Mouse (Mus musculus): ENCODE data around the gene Uevld. TPM values are rescaled to one million over a fixed set of nuclear protein-coding genes. Genes with fewer than 3 reads are reported as not detected.

Gene Uevld
- polyA plus RNA-seq, 2 experiments = 10.0 to 10.2 TPM

- Histone ChIP-seq H3K4me1 (ENCODE audit: control insufficient read depth, insufficient read depth, low read length) (peaks cover 10% of the 10 kb centered on the region), H3K36me3 (ENCODE audit: control insufficient read depth, insufficient read depth, low read length) (peaks cover 12% of the 10 kb centered on the region; the same call in 1 of the 2 replicates), H3K9ac (ENCODE audit: low read depth, low read length, severe bottlenecking) (no peak overlapping the region), H3K27me3 (ENCODE audit: control insufficient read depth, insufficient read depth, low read length) (no peaks in the 10 kb centered on the region), H3K4me3 (replicated peaks; ENCODE audit: low read length) (no peak overlapping the region), H3K4me2 (replicated peaks; ENCODE audit: low read depth, low read length, severe bottlenecking) (no peak overlapping the region), H3K27ac (replicated peaks; ENCODE audit: low read depth, low read length) (0 out of 2 replicates have a peak overlapping the region, but pooled peaks have one; percentile 6), H3K9me3 (ENCODE audit: control insufficient read depth, low read length) (no peaks in the 10 kb centered on the region)
- ATAC-seq (ENCODE audit: low FRiP score, low read depth) = no peak
- 46% methylated on average over 8 of the region's 8 CpGs for WGBS
- TF ChIP-seq POLR2A (IDR thresholded peaks at IDR 0.05; ENCODE audit: borderline replicate concordance, extremely low read depth, insufficient read depth, insufficient read length) = no peak
- DNase-seq (ENCODE audit: low spot score) = no peak
Observed at GRCm38 (mm10) chr7:46985718-46986505, 27.6 kb upstream of the Uevld start.

- Histone ChIP-seq H3K9me3 (ENCODE audit: control insufficient read depth, low read length) (no peaks in the 10 kb centered on the region), H3K27me3 (ENCODE audit: control insufficient read depth, insufficient read depth, low read length) (no peaks in the 10 kb centered on the region)
- 91% methylated on average over 3 of the region's 3 CpGs for WGBS
Observed at GRCm38 (mm10) chr7:46983280-46983679, 25.0 kb upstream of the Uevld start, which contains the start of gene Gm9999. TSS of gene Gm9999 (plus strand) at chr7:46983580.

GRCm38 (mm10) chr7:46975456-46975855, 17.1 kb upstream of the Uevld start:
- no peak overlapping the region for H3K4me2 ChIP-seq (replicated peaks; ENCODE audit: low read depth, low read length, severe bottlenecking)
- 82% methylated on average over 11 of the region's 11 CpGs for WGBS
- no peak for TF ChIP-seq POLR2A (IDR thresholded peaks at IDR 0.05; ENCODE audit: borderline replicate concordance, extremely low read depth, insufficient read depth, insufficient read length)
- no peak for ATAC-seq (ENCODE audit: low FRiP score, low read depth)
- no peak for DNase-seq (ENCODE audit: low spot score)
- H3K4me1 ChIP-seq (ENCODE audit: control insufficient read depth, insufficient read depth, low read length) = no peaks in the 10 kb centered on the region
- no peaks in the 10 kb centered on the region for H3K36me3 ChIP-seq (ENCODE audit: control insufficient read depth, insufficient read depth, low read length)
- H3K9ac ChIP-seq (ENCODE audit: low read depth, low read length, severe bottlenecking) = no peak overlapping the region
- no peaks in the 10 kb centered on the region for H3K9me3 ChIP-seq (ENCODE audit: control insufficient read depth, low read length)
- no peak overlapping the region for H3K27ac ChIP-seq (replicated peaks; ENCODE audit: low read depth, low read length)
- no peaks in the 10 kb centered on the region for H3K27me3 ChIP-seq (ENCODE audit: control insufficient read depth, insufficient read depth, low read length)
- no peak overlapping the region for H3K4me3 ChIP-seq (replicated peaks; ENCODE audit: low read length)

More at GRCm38 (mm10) chr7:46983280-46983679, 25.0 kb upstream of the Uevld start, which contains the start of gene Gm9999:
- TF ChIP-seq POLR2A (IDR thresholded peaks at IDR 0.05; ENCODE audit: borderline replicate concordance, extremely low read depth, insufficient read depth, insufficient read length) = no peak
- no peak for DNase-seq (ENCODE audit: low spot score)
- no peak for ATAC-seq (ENCODE audit: low FRiP score, low read depth)
- H3K4me1 ChIP-seq (ENCODE audit: control insufficient read depth, insufficient read depth, low read length) = peaks cover 10% of the 10 kb centered on the region
- H3K36me3 ChIP-seq (ENCODE audit: control insufficient read depth, insufficient read depth, low read length) = no peaks in the 10 kb centered on the region
- no peak within 1 kb of the TSS for H3K4me2 ChIP-seq (replicated peaks; ENCODE audit: low read depth, low read length, severe bottlenecking)
- H3K4me3 ChIP-seq (replicated peaks; ENCODE audit: low read length) = no peak within 1 kb of the TSS
- no peak within 1 kb of the TSS for H3K9ac ChIP-seq (ENCODE audit: low read depth, low read length, severe bottlenecking)
- H3K27ac ChIP-seq (replicated peaks; ENCODE audit: low read depth, low read length) = no peak within 1 kb of the TSS

- ATAC-seq (ENCODE audit: low FRiP score, low read depth) (no peak), DNase-seq (ENCODE audit: low spot score) (no peak)
- H3K27ac ChIP-seq (replicated peaks; ENCODE audit: low read depth, low read length) = no peak overlapping the region
Observed at GRCm38 (mm10) chr7:46974648-46975047, 16.3 kb upstream of the Uevld start.

GRCm38 (mm10) chr7:46969898-46970297, 11.6 kb upstream of the Uevld start:
- no peak for TF ChIP-seq POLR2A (IDR thresholded peaks at IDR 0.05; ENCODE audit: borderline replicate concordance, extremely low read depth, insufficient read depth, insufficient read length)
- Histone ChIP-seq H3K4me1 (ENCODE audit: control insufficient read depth, insufficient read depth, low read length) (no peaks in the 10 kb centered on the region), H3K36me3 (ENCODE audit: control insufficient read depth, insufficient read depth, low read length) (no peaks in the 10 kb centered on the region), H3K4me2 (replicated peaks; ENCODE audit: low read depth, low read length, severe bottlenecking) (no peak overlapping the region), H3K9ac (ENCODE audit: low read depth, low read length, severe bottlenecking) (no peak overlapping the region), H3K9me3 (ENCODE audit: control insufficient read depth, low read length) (no peaks in the 10 kb centered on the region), H3K27ac (replicated peaks; ENCODE audit: low read depth, low read length) (no peak overlapping the region), H3K27me3 (ENCODE audit: control insufficient read depth, insufficient read depth, low read length) (no peaks in the 10 kb centered on the region), H3K4me3 (replicated peaks; ENCODE audit: low read length) (no peak overlapping the region)
- DNase-seq (ENCODE audit: low spot score) (no peak), ATAC-seq (ENCODE audit: low FRiP score, low read depth) (no peak)
- WGBS = 85% methylated on average over 4 of the region's 4 CpGs

More at GRCm38 (mm10) chr7:46974648-46975047, 16.3 kb upstream of the Uevld start:
- Histone ChIP-seq H3K27me3 (ENCODE audit: control insufficient read depth, insufficient read depth, low read length) (no peaks in the 10 kb centered on the region), H3K4me1 (ENCODE audit: control insufficient read depth, insufficient read depth, low read length) (no peaks in the 10 kb centered on the region), H3K9me3 (ENCODE audit: control insufficient read depth, low read length) (no peaks in the 10 kb centered on the region), H3K4me2 (replicated peaks; ENCODE audit: low read depth, low read length, severe bottlenecking) (no peak overlapping the region), H3K9ac (ENCODE audit: low read depth, low read length, severe bottlenecking) (no peak overlapping the region), H3K36me3 (ENCODE audit: control insufficient read depth, insufficient read depth, low read length) (no peaks in the 10 kb centered on the region), H3K4me3 (replicated peaks; ENCODE audit: low read length) (no peak overlapping the region)
- WGBS = 93% methylated on average over 4 of the region's 4 CpGs
- TF ChIP-seq POLR2A (IDR thresholded peaks at IDR 0.05; ENCODE audit: borderline replicate concordance, extremely low read depth, insufficient read depth, insufficient read length) = no peak
